Mouse (Mus musculus) forebrain, embryonic 13.5 days (tissue): ENCODE data around the gene Tmem176b. TPM values are rescaled to one million over a fixed set of nuclear protein-coding genes. Genes with fewer than 3 reads are reported as not detected.
"Not testable (repeated sequence)": the region's sequence is repeated elsewhere in the genome, so short reads cannot be mapped to it uniquely, and the experiment has no call there.

ENCODE experiments used
- ATAC-seq: fragments of 200-750 bp; cut with Nextera tagmentation; 2 replicates; pipeline ENCODE4 v1.8.0; 2017
- H3K27ac ChIP-seq: fragments of 300-500 bp; sonication (generic); 2 replicates; pipeline ENCODE4 v1.5.1; 2015; ENCODE audit warnings: inconsistent platforms, mild to moderate bottlenecking, moderate library complexity
- H3K27me3 ChIP-seq: fragments of 300-500 bp; sonication (generic); 2 replicates; pipeline ENCODE4 v1.6.1; 2015; ENCODE audit warnings: mild to moderate bottlenecking, inconsistent platforms
- H3K36me3 ChIP-seq: fragments of 300-500 bp; sonication (generic); 2 replicates; pipeline ENCODE4 v1.6.1; 2015; ENCODE audit warnings: mild to moderate bottlenecking, inconsistent platforms; ENCODE audit not compliant: poor library complexity, severe bottlenecking
- H3K4me1 ChIP-seq: fragments of 300-500 bp; sonication (generic); 2 replicates; pipeline ENCODE4 v1.6.1; 2015; ENCODE audit warnings: inconsistent platforms
- H3K4me2 ChIP-seq: fragments of 300-500 bp; sonication (generic); 2 replicates; pipeline ENCODE4 v1.6.1; 2015; ENCODE audit warnings: inconsistent platforms, mild to moderate bottlenecking, moderate library complexity
- H3K4me3 ChIP-seq: fragments of 300-500 bp; sonication (generic); 2 replicates; pipeline ENCODE4 v1.5.1; 2015; ENCODE audit warnings: mild to moderate bottlenecking, inconsistent platforms
- H3K9ac ChIP-seq: fragments of 300-500 bp; sonication (generic); 2 replicates; pipeline ENCODE4 v1.6.1; 2015; ENCODE audit warnings: mild to moderate bottlenecking, inconsistent platforms
- H3K9me3 ChIP-seq: fragments of 300-500 bp; sonication (generic); replicated peaks from 2 replicates; pipeline ENCODE4 v1.6.1; 2016; ENCODE audit warnings: inconsistent platforms
- WGBS: fragments of 180-500 bp; shearing (Covaris S2); methylation state at CpG from one replicate; pipeline ENCODE4 v1.1.7; 2015; 5-methylcytosine and 5-hydroxymethylcytosine counted together
- polyA plus RNA-seq: library from polyadenylated mRNA; unstranded; fragments of >200 nt; fragmentation: Nextera tagmentation; extraction: Ambion mirVana; gene quantifications from 2 replicates; pipeline ENCODE4 v1.2.1, GENCODE M21; 2015

Tmem176b gene
- polyA plus RNA-seq, 1 experiment from 2014 or later: 97.6 TPM

GRCm38 (mm10) chr6:48838321-48839080, 2.8 kb downstream of the Tmem176b start:
- peaks cover 49% of the 10 kb centered on the region for H3K4me1 ChIP-seq
- no peaks in the 10 kb centered on the region for H3K9me3 ChIP-seq
- H3K9ac ChIP-seq: no peak overlapping the region
- H3K27me3 ChIP-seq: no peaks in the 10 kb centered on the region
- WGBS: 75% methylated on average over 6 of the region's 6 CpGs
- H3K27ac ChIP-seq: no peak overlapping the region
- peaks cover 39% of the 10 kb centered on the region for H3K36me3 ChIP-seq
- no peak for ATAC-seq
- no peak overlapping the region for H3K4me3 ChIP-seq
- peak overlapping the region; percentile 69 for H3K4me2 ChIP-seq

GRCm38 (mm10) chr6:48837516-48837915, 3.8 kb downstream of the Tmem176b start:
- no peak overlapping the region for H3K4me3 ChIP-seq
- no peak overlapping the region for H3K27ac ChIP-seq
- 86% methylated on average over 7 of the region's 7 CpGs for WGBS
- no peaks in the 10 kb centered on the region for H3K27me3 ChIP-seq
- peaks cover 45% of the 10 kb centered on the region for H3K4me1 ChIP-seq
- no peak for ATAC-seq
- no peaks in the 10 kb centered on the region for H3K9me3 ChIP-seq
- H3K9ac ChIP-seq: no peak overlapping the region
- H3K36me3 ChIP-seq: peaks cover 49% of the 10 kb centered on the region
- no peak overlapping the region for H3K4me2 ChIP-seq

GRCm38 (mm10) chr6:48836146-48836545, 5.2 kb downstream of the Tmem176b start:
- Histone ChIP-seq H3K27me3 (no peaks in the 10 kb centered on the region), H3K9ac (no peak overlapping the region), H3K27ac (no peak overlapping the region), H3K4me1 (peaks cover 32% of the 10 kb centered on the region), H3K4me2 (no peak overlapping the region), H3K4me3 (no peak overlapping the region), H3K36me3 (peaks cover 50% of the 10 kb centered on the region), H3K9me3 (no peaks in the 10 kb centered on the region)
- 90% methylated on average over 5 of the region's 5 CpGs for WGBS
- ATAC-seq: no peak

- Histone ChIP-seq H3K9me3 (no peaks in the 10 kb centered on the region), H3K4me2 (no peak overlapping the region), H3K4me1 (peaks cover 23% of the 10 kb centered on the region), H3K9ac (no peak overlapping the region), H3K27ac (no peak overlapping the region), H3K27me3 (no peaks in the 10 kb centered on the region), H3K4me3 (no peak overlapping the region), H3K36me3 (peaks cover 50% of the 10 kb centered on the region)
- no peak for ATAC-seq
- 90% methylated on average over 5 of the region's 5 CpGs for WGBS
These were observed 6.1 kb downstream of the Tmem176b start for GRCm38 (mm10) chr6:48835241-48835640.

GRCm38 (mm10) chr6:48833515-48833914, 7.8 kb downstream of the Tmem176b start:
- H3K27me3 ChIP-seq: no peaks in the 10 kb centered on the region
- H3K9me3 ChIP-seq: no peaks in the 10 kb centered on the region
- WGBS: 95% methylated on average over 4 of the region's 4 CpGs
- H3K4me1 ChIP-seq: peaks cover 7% of the 10 kb centered on the region
- no peak overlapping the region for H3K27ac ChIP-seq
- H3K4me3 ChIP-seq: no peak overlapping the region
- no peak for ATAC-seq
- no peak overlapping the region for H3K9ac ChIP-seq
- H3K4me2 ChIP-seq: no peak overlapping the region
- H3K36me3 ChIP-seq: peaks cover 50% of the 10 kb centered on the region

- no peaks in the 10 kb centered on the region for H3K9me3 ChIP-seq
- no peak overlapping the region for H3K27ac ChIP-seq
- no peak overlapping the region for H3K9ac ChIP-seq
- no peak overlapping the region for H3K4me3 ChIP-seq
- no peaks in the 10 kb centered on the region for H3K4me1 ChIP-seq
- peaks cover 47% of the 10 kb centered on the region for H3K36me3 ChIP-seq
- H3K4me2 ChIP-seq: no peak overlapping the region
- no peak for ATAC-seq
- no peaks in the 10 kb centered on the region for H3K27me3 ChIP-seq
- WGBS: 83% methylated on average over 1 of the region's 1 CpGs
These were observed 8.9 kb downstream of the Tmem176b start for GRCm38 (mm10) chr6:48832426-48832825.

- no peaks in the 10 kb centered on the region for H3K27me3 ChIP-seq
- no peaks in the 10 kb centered on the region for H3K4me1 ChIP-seq
- H3K4me2 ChIP-seq: no peak overlapping the region
- 88% methylated on average over 5 of the region's 5 CpGs for WGBS
- H3K36me3 ChIP-seq: peaks cover 38% of the 10 kb centered on the region
- H3K27ac ChIP-seq: no peak overlapping the region
- H3K4me3 ChIP-seq: no peak overlapping the region
- no peak overlapping the region for H3K9ac ChIP-seq
- H3K9me3 ChIP-seq: no peaks in the 10 kb centered on the region
- ATAC-seq: no peak
These were observed 10.2 kb downstream of the Tmem176b start for GRCm38 (mm10) chr6:48831141-48831540.

- ATAC-seq: no peak
- Histone ChIP-seq H3K4me2 (no peak overlapping the region), H3K9ac (no peak overlapping the region), H3K4me1 (no peaks in the 10 kb centered on the region), H3K27ac (no peak overlapping the region), H3K36me3 (peaks cover 29% of the 10 kb centered on the region), H3K9me3 (no peaks in the 10 kb centered on the region), H3K27me3 (no peaks in the 10 kb centered on the region), H3K4me3 (no peak overlapping the region)
- 87% methylated on average over 1 of the region's 1 CpGs for WGBS
These were observed 11.1 kb downstream of the Tmem176b start for GRCm38 (mm10) chr6:48830241-48830640.

GRCm38 (mm10) chr6:48829651-48830050, 11.6 kb downstream of the Tmem176b start:
- Histone ChIP-seq H3K27ac (no peak overlapping the region), H3K9ac (no peak overlapping the region), H3K4me3 (no peak overlapping the region), H3K9me3 (no peaks in the 10 kb centered on the region), H3K4me1 (no peaks in the 10 kb centered on the region), H3K36me3 (peaks cover 23% of the 10 kb centered on the region), H3K27me3 (no peaks in the 10 kb centered on the region), H3K4me2 (no peak overlapping the region)
- no peak for ATAC-seq

- H3K27ac ChIP-seq: no peak overlapping the region
- H3K36me3 ChIP-seq: peaks cover 16% of the 10 kb centered on the region
- ATAC-seq: no peak
- no peaks in the 10 kb centered on the region for H3K4me1 ChIP-seq
- no peaks in the 10 kb centered on the region for H3K9me3 ChIP-seq
- no peaks in the 10 kb centered on the region for H3K27me3 ChIP-seq
- no peak overlapping the region for H3K9ac ChIP-seq
- H3K4me3 ChIP-seq: no peak overlapping the region
- WGBS: 97% methylated on average over 1 of the region's 1 CpGs
- H3K4me2 ChIP-seq: no peak overlapping the region
These were observed 12.3 kb downstream of the Tmem176b start for GRCm38 (mm10) chr6:48828976-48829375.

- H3K9ac ChIP-seq: no peak overlapping the region
- H3K27ac ChIP-seq: no peak overlapping the region
- no peaks in the 10 kb centered on the region for H3K27me3 ChIP-seq
- H3K4me3 ChIP-seq: no peak overlapping the region
- H3K9me3 ChIP-seq: no peaks in the 10 kb centered on the region
- no peak overlapping the region for H3K4me2 ChIP-seq
- no peaks in the 10 kb centered on the region for H3K4me1 ChIP-seq
- 75% methylated on average over 7 of the region's 7 CpGs for WGBS
- H3K36me3 ChIP-seq: no peaks in the 10 kb centered on the region
- ATAC-seq: no peak
These were observed 16.3 kb downstream of the Tmem176b start for GRCm38 (mm10) chr6:48825016-48825415.

- not testable (repeated sequence) for H3K36me3 ChIP-seq, ATAC-seq, H3K4me2 ChIP-seq, H3K4me3 ChIP-seq, H3K9ac ChIP-seq, H3K27ac ChIP-seq, H3K4me1 ChIP-seq, H3K27me3 ChIP-seq, H3K9me3 ChIP-seq
- WGBS: 82% methylated on average over 7 of the region's 7 CpGs
These were observed 19.1 kb downstream of the Tmem176b start for GRCm38 (mm10) chr6:48821991-48822785.
